Mouse (Mus musculus) G1E-ER4 (cell line): ENCODE data around the gene Gm44502. TPM values are rescaled to one million over a fixed set of nuclear protein-coding genes. Genes with fewer than 3 reads are reported as not detected.

ENCODE experiments used
- GATA1 ChIP-seq: IDR thresholded peaks from one replicate; pipeline ENCODE4 v1.8.0; 2012; ENCODE audit warnings: low read length, inconsistent platforms
- polyA plus RNA-seq: library from polyadenylated mRNA; stranded (reverse); fragments of >175 nt; gene quantifications from 2 replicates; pipeline ENCODE4 v1.2.3, GENCODE M21; 2012

Gm44502 gene
- polyA plus RNA-seq, 1 experiment, result 1.3 TPM

GRCm38 (mm10) chr15:89428136-89428790 lies 1.2 kb downstream of the Gm44502 start:
- TF ChIP-seq GATA1, result no peak

GRCm38 (mm10) chr15:89426716-89427115 lies 2.8 kb downstream of the Gm44502 start:
- TF ChIP-seq GATA1, result no peak

GRCm38 (mm10) chr15:89425711-89426121 lies 3.8 kb downstream of the Gm44502 start, which contains the start of gene Cpt1b:
TSS of gene Cpt1b (minus strand) at chr15:89425863.
- TF ChIP-seq GATA1, result no peak

- no peak for TF ChIP-seq GATA1
Observed at GRCm38 (mm10) chr15:89424621-89425020, 4.9 kb downstream of the Gm44502 start.

GRCm38 (mm10) chr15:89421938-89422337 lies 7.6 kb downstream of the Gm44502 start:
- no peak for TF ChIP-seq GATA1

- TF ChIP-seq GATA1, result no peak
Observed at GRCm38 (mm10) chr15:89415282-89415681, 14.2 kb downstream of the Gm44502 start.

GRCm38 (mm10) chr15:89410118-89410517 lies 19.4 kb downstream of the Gm44502 start, which contains the start of gene Syce3:
TSS of gene Syce3 (minus strand) at chr15:89410503.
- TF ChIP-seq GATA1, result no peak

GRCm38 (mm10) chr15:89406691-89407090 lies 22.8 kb downstream of the Gm44502 start:
- TF ChIP-seq GATA1, result no peak

- no peak for TF ChIP-seq GATA1
Observed at GRCm38 (mm10) chr15:89404831-89405623, 24.5 kb downstream of the Gm44502 start.

GRCm38 (mm10) chr15:89402471-89402870 lies 27.0 kb downstream of the Gm44502 start:
- no peak for TF ChIP-seq GATA1

- TF ChIP-seq GATA1, result no peak
Observed at GRCm38 (mm10) chr15:89399716-89400115, 29.8 kb downstream of the Gm44502 start.

GRCm38 (mm10) chr15:89398146-89398545 lies 31.4 kb downstream of the Gm44502 start:
- no peak for TF ChIP-seq GATA1

- TF ChIP-seq GATA1, result no peak
Observed at GRCm38 (mm10) chr15:89396883-89397282, 32.6 kb downstream of the Gm44502 start.

- TF ChIP-seq GATA1, result no peak
Observed at GRCm38 (mm10) chr15:89390081-89390480, 39.4 kb downstream of the Gm44502 start.

- TF ChIP-seq GATA1, result no peak
Observed at GRCm38 (mm10) chr15:89387127-89387526, 42.4 kb downstream of the Gm44502 start.

GRCm38 (mm10) chr15:89384617-89385016 lies 44.9 kb downstream of the Gm44502 start, which contains the start of gene Klhdc7b:
TSS of gene Klhdc7b (plus strand) at chr15:89384917.
- no peak for TF ChIP-seq GATA1
